ENCODE assay signal across 8 mouse cellular contexts in genomic region chr14:55590748-55591330, GRCm38 (mm10). TPM values are rescaled to one million over a fixed set of nuclear protein-coding genes. Genes with fewer than 3 reads are reported as not detected.
DNase-seq lines count a peak whose midpoint lies in the region; ATAC-seq lines count a peak whose summit lies in the region.

Gene Psme2, minus strand, starts transcription at chr14:55591113.

- peak within 1 kb of the TSS; percentile 98 for H3K4me2 ChIP-seq in hindbrain, embryonic 12.5 days (replicated peaks)

- peaks cover 31% of the 10 kb centered on the region for H3K36me3 ChIP-seq in hindbrain, embryonic 12.5 days

- peak; percentile 98 for DNase-seq in NIH3T3 (ENCODE audit: low read depth)
- DNase-seq in cerebellum, postnatal 10 days: peak; percentile 93 to 96
- peak; percentile 88 to 92 for DNase-seq in frontal cortex, postnatal 10 days (ENCODE audit: low spot score in 2 of 2)
- peak; percentile 87 to 96 for DNase-seq in layer of hippocampus, postnatal 14 days (ENCODE audit: low spot score in 2 of 2)
- peak; percentile 94 for DNase-seq in lung, postnatal 14 days
- DNase-seq in retina, embryonic 14.5 days (ENCODE audit: low spot score): peak; percentile 93
- DNase-seq in urinary bladder, adult 18-20 months (ENCODE audit: low spot score in 2 of 2): peak; percentile 78 to 94

- H3K4me1 ChIP-seq in hindbrain, embryonic 12.5 days: peaks cover 27% of the 10 kb centered on the region

- peak within 1 kb of the TSS; percentile 95 for H3K27ac ChIP-seq in hindbrain, embryonic 12.5 days

- peak within 1 kb of the TSS; percentile 92 for H3K9ac ChIP-seq in hindbrain, embryonic 12.5 days

- no peaks in the 10 kb centered on the region for H3K9me3 ChIP-seq in hindbrain, embryonic 12.5 days (replicated peaks)

- no peaks in the 10 kb centered on the region for H3K27me3 ChIP-seq in hindbrain, embryonic 12.5 days

- peak within 1 kb of the TSS; percentile 91 for H3K4me3 ChIP-seq in hindbrain, embryonic 12.5 days

- WGBS in hindbrain, embryonic 12.5 days: under 1% methylated on average over 22 of the region's 22 CpGs

- peak; percentile 97 for ATAC-seq in hindbrain, embryonic 12.5 days (ENCODE audit: low FRiP score)

RNA-seq across cellular contexts. Expression of gene Psme2, which starts in this region (rescaled TPM):
- polyA plus RNA-seq in hindbrain, embryonic 12.5 days (2016; fragmentation: Nextera tagmentation; extraction: Ambion mirVana): 201 and 234 TPM in 2 replicates
- total RNA-seq in layer of hippocampus, postnatal 14 days (2021): 10 to 100 TPM; 48.3 to 51.6 TPM

Comparison
In these comparisons a context has a peak if more than half of its experiments do, and no peak if none do; other contexts are left out.
1. Peak in every context shown above with its lines: DNase-seq, ATAC-seq, H3K4me3 ChIP-seq and H3K27ac ChIP-seq.